Mouse (Mus musculus): ENCODE data around the gene Tenm4. TPM values are rescaled to one million over a fixed set of nuclear protein-coding genes. Genes with fewer than 3 reads are reported as not detected.

The Tenm4 gene
- polyA plus RNA-seq, 1 experiment from 2014 or later = 9.2 TPM

GRCm38 (mm10) chr7:96596402-96597195 is 425.6 kb downstream of the Tenm4 start:
- Histone ChIP-seq H3K9ac (ENCODE audit: low read length) (no peak overlapping the region), H3K4me3 (ENCODE audit: control insufficient read depth in 1 of 2, insufficient read depth in 1 of 2, low read depth in 1 of 2, low read length in 2 of 2) (no peak overlapping the region), H3K27ac (replicated peaks in 1 of 2; ENCODE audit: control insufficient read depth in 1 of 2, insufficient read depth in 1 of 2, low read depth in 2 of 2, low read length in 2 of 2) (no peak overlapping the region), H3K9me3 (ENCODE audit: control insufficient read depth, low read length) (no peaks in the 10 kb centered on the region), H3K4me2 (ENCODE audit: low read length) (no peak overlapping the region), H3K27me3 (ENCODE audit: control insufficient read depth, insufficient read depth, low read length) (0 out of 2 replicates have a peak, but pooled peaks cover 2% of the 10 kb centered on the region), H3K4me1 (ENCODE audit: control insufficient read depth in 2 of 2, insufficient read depth in 2 of 2, low read length in 2 of 2) (peaks cover 0 to 3% of the 10 kb centered on the region in 2 experiments; a peak in 1 of 4 replicates), H3K36me3 (ENCODE audit: control insufficient read depth, insufficient read depth, low read length) (no peaks in the 10 kb centered on the region)
- 61% methylated on average over 9 of the region's 9 CpGs for WGBS
- ATAC-seq (ENCODE audit: insufficient number of reproducible peaks, insufficient read depth, low FRiP score, low read depth) = no peak

GRCm38 (mm10) chr7:96597871-96598270 is 426.8 kb downstream of the Tenm4 start:
- Histone ChIP-seq H3K9me3 (ENCODE audit: control insufficient read depth, low read length) (no peaks in the 10 kb centered on the region), H3K27me3 (ENCODE audit: control insufficient read depth, insufficient read depth, low read length) (0 out of 2 replicates have a peak, but pooled peaks cover 2% of the 10 kb centered on the region), H3K4me1 (ENCODE audit: control insufficient read depth in 2 of 2, insufficient read depth in 2 of 2, low read length in 2 of 2) (no peaks in the 10 kb centered on the region; a peak in 1 of 4 replicates), H3K4me3 (ENCODE audit: control insufficient read depth in 1 of 2, insufficient read depth in 1 of 2, low read depth in 1 of 2, low read length in 2 of 2) (no peak overlapping the region), H3K4me2 (ENCODE audit: low read length) (no peak overlapping the region), H3K9ac (ENCODE audit: low read length) (no peak overlapping the region), H3K36me3 (ENCODE audit: control insufficient read depth, insufficient read depth, low read length) (no peaks in the 10 kb centered on the region), H3K27ac (replicated peaks in 1 of 2; ENCODE audit: control insufficient read depth in 1 of 2, insufficient read depth in 1 of 2, low read depth in 2 of 2, low read length in 2 of 2) (no peak overlapping the region)
- WGBS = 84% methylated on average over 4 of the region's 4 CpGs
- no peak for ATAC-seq (ENCODE audit: insufficient number of reproducible peaks, insufficient read depth, low FRiP score, low read depth)

GRCm38 (mm10) chr7:96599081-96599480 is 428.0 kb downstream of the Tenm4 start:
- Histone ChIP-seq H3K9ac (ENCODE audit: low read length) (no peak overlapping the region), H3K36me3 (ENCODE audit: control insufficient read depth, insufficient read depth, low read length) (no peaks in the 10 kb centered on the region), H3K4me2 (ENCODE audit: low read length) (no peak overlapping the region), H3K4me1 (ENCODE audit: control insufficient read depth in 2 of 2, insufficient read depth in 2 of 2, low read length in 2 of 2) (no peaks in the 10 kb centered on the region), H3K4me3 (ENCODE audit: control insufficient read depth in 1 of 2, insufficient read depth in 1 of 2, low read depth in 1 of 2, low read length in 2 of 2) (no peak overlapping the region), H3K9me3 (ENCODE audit: control insufficient read depth, low read length) (no peaks in the 10 kb centered on the region), H3K27me3 (ENCODE audit: control insufficient read depth, insufficient read depth, low read length) (0 out of 2 replicates have a peak, but pooled peaks cover 2% of the 10 kb centered on the region), H3K27ac (replicated peaks in 1 of 2; ENCODE audit: control insufficient read depth in 1 of 2, insufficient read depth in 1 of 2, low read depth in 2 of 2, low read length in 2 of 2) (no peak overlapping the region)
- ATAC-seq (ENCODE audit: insufficient number of reproducible peaks, insufficient read depth, low FRiP score, low read depth) = no peak
- WGBS = 67% methylated on average over 3 of the region's 3 CpGs

- 15% methylated on average over 3 of the region's 5 CpGs for WGBS
- Histone ChIP-seq H3K27ac (replicated peaks in 1 of 2; ENCODE audit: control insufficient read depth in 1 of 2, insufficient read depth in 1 of 2, low read depth in 2 of 2, low read length in 2 of 2) (no peak overlapping the region), H3K9me3 (ENCODE audit: control insufficient read depth, low read length) (no peaks in the 10 kb centered on the region), H3K27me3 (ENCODE audit: control insufficient read depth, insufficient read depth, low read length) (0 out of 2 replicates have a peak, but pooled peaks cover 2% of the 10 kb centered on the region), H3K4me1 (ENCODE audit: control insufficient read depth in 2 of 2, insufficient read depth in 2 of 2, low read length in 2 of 2) (no peaks in the 10 kb centered on the region), H3K4me2 (ENCODE audit: low read length) (no peak overlapping the region), H3K9ac (ENCODE audit: low read length) (no peak overlapping the region), H3K4me3 (ENCODE audit: control insufficient read depth in 1 of 2, insufficient read depth in 1 of 2, low read depth in 1 of 2, low read length in 2 of 2) (no peak overlapping the region), H3K36me3 (ENCODE audit: control insufficient read depth, insufficient read depth, low read length) (no peaks in the 10 kb centered on the region)
- no peak for ATAC-seq (ENCODE audit: insufficient number of reproducible peaks, insufficient read depth, low FRiP score, low read depth)
Observed at GRCm38 (mm10) chr7:96600381-96600941, 429.4 kb downstream of the Tenm4 start.

- Histone ChIP-seq H3K9ac (ENCODE audit: low read length) (no peak overlapping the region), H3K4me3 (ENCODE audit: control insufficient read depth in 1 of 2, insufficient read depth in 1 of 2, low read depth in 1 of 2, low read length in 2 of 2) (no peak overlapping the region), H3K27me3 (ENCODE audit: control insufficient read depth, insufficient read depth, low read length) (0 out of 2 replicates have a peak, but pooled peaks cover 9% of the 10 kb centered on the region), H3K9me3 (ENCODE audit: control insufficient read depth, low read length) (no peaks in the 10 kb centered on the region), H3K4me2 (ENCODE audit: low read length) (no peak overlapping the region), H3K27ac (replicated peaks in 1 of 2; ENCODE audit: control insufficient read depth in 1 of 2, insufficient read depth in 1 of 2, low read depth in 2 of 2, low read length in 2 of 2) (no peak overlapping the region), H3K4me1 (ENCODE audit: control insufficient read depth in 2 of 2, insufficient read depth in 2 of 2, low read length in 2 of 2) (no peaks in the 10 kb centered on the region), H3K36me3 (ENCODE audit: control insufficient read depth, insufficient read depth, low read length) (no peaks in the 10 kb centered on the region)
- 61% methylated on average over 3 of the region's 3 CpGs for WGBS
- ATAC-seq (ENCODE audit: insufficient number of reproducible peaks, insufficient read depth, low FRiP score, low read depth) = no peak
Observed at GRCm38 (mm10) chr7:96604091-96604745, 433.2 kb downstream of the Tenm4 start.

GRCm38 (mm10) chr7:96605316-96605715 is 434.3 kb downstream of the Tenm4 start:
- no peaks in the 10 kb centered on the region for H3K4me1 ChIP-seq (ENCODE audit: control insufficient read depth in 2 of 2, insufficient read depth in 2 of 2, low read length in 2 of 2)
- no peak overlapping the region for H3K4me3 ChIP-seq (ENCODE audit: control insufficient read depth in 1 of 2, insufficient read depth in 1 of 2, low read depth in 1 of 2, low read length in 2 of 2)
- H3K9me3 ChIP-seq (ENCODE audit: control insufficient read depth, low read length) = no peaks in the 10 kb centered on the region
- WGBS = 79% methylated on average over 2 of the region's 2 CpGs
- 0 out of 2 replicates have a peak, but pooled peaks cover 6% of the 10 kb centered on the region for H3K27me3 ChIP-seq (ENCODE audit: control insufficient read depth, insufficient read depth, low read length)
- no peak overlapping the region for H3K9ac ChIP-seq (ENCODE audit: low read length)
- no peak for ATAC-seq (ENCODE audit: insufficient number of reproducible peaks, insufficient read depth, low FRiP score, low read depth)
- H3K27ac ChIP-seq (replicated peaks in 1 of 2; ENCODE audit: control insufficient read depth in 1 of 2, insufficient read depth in 1 of 2, low read depth in 2 of 2, low read length in 2 of 2) = no peak overlapping the region
- no peaks in the 10 kb centered on the region for H3K36me3 ChIP-seq (ENCODE audit: control insufficient read depth, insufficient read depth, low read length)
- H3K4me2 ChIP-seq (ENCODE audit: low read length) = no peak overlapping the region

- Histone ChIP-seq H3K4me2 (ENCODE audit: low read length) (no peak overlapping the region), H3K27ac (replicated peaks in 1 of 2; ENCODE audit: control insufficient read depth in 1 of 2, insufficient read depth in 1 of 2, low read depth in 2 of 2, low read length in 2 of 2) (no peak overlapping the region), H3K27me3 (ENCODE audit: control insufficient read depth, insufficient read depth, low read length) (0 out of 2 replicates have a peak, but pooled peaks cover 6% of the 10 kb centered on the region), H3K9ac (ENCODE audit: low read length) (no peak overlapping the region), H3K4me1 (ENCODE audit: control insufficient read depth in 2 of 2, insufficient read depth in 2 of 2, low read length in 2 of 2) (no peaks in the 10 kb centered on the region), H3K4me3 (ENCODE audit: control insufficient read depth in 1 of 2, insufficient read depth in 1 of 2, low read depth in 1 of 2, low read length in 2 of 2) (no peak overlapping the region), H3K36me3 (ENCODE audit: control insufficient read depth, insufficient read depth, low read length) (no peaks in the 10 kb centered on the region), H3K9me3 (ENCODE audit: control insufficient read depth, low read length) (no peaks in the 10 kb centered on the region)
- WGBS = 50% methylated on average over 10 of the region's 10 CpGs
- ATAC-seq (ENCODE audit: insufficient number of reproducible peaks, insufficient read depth, low FRiP score, low read depth) = no peak
Observed at GRCm38 (mm10) chr7:96609854-96610586, 439.0 kb downstream of the Tenm4 start.
